Mouse (Mus musculus) embryonic stem cell, embryonic (primary cell): ENCODE measurements around the gene Btbd11.

Experiments
- CTCF ChIA-PET, 4 experiments: fragments of 300-600 bp in 2 of 4; fragments of 350-600 bp in 2 of 4; sonication (Branson Sonifier 250); formaldehyde crosslinking; loops; one replicate each; lab custom pipeline; 2022; ENCODE audit warnings: inconsistent platforms in 2 of 4; lab: Charles Lee
- POLR2A ChIA-PET, 4 experiments: fragments of 300-600 bp in 2 of 4; fragments of 350-600 bp in 2 of 4; sonication (Branson Sonifier 250); formaldehyde crosslinking; loops; one replicate each; lab custom pipeline; 2022; ENCODE audit warnings: antibody characterized with exemption in 4 of 4, inconsistent platforms in 1 of 4; lab: Charles Lee

Btbd11 gene

DNA sequence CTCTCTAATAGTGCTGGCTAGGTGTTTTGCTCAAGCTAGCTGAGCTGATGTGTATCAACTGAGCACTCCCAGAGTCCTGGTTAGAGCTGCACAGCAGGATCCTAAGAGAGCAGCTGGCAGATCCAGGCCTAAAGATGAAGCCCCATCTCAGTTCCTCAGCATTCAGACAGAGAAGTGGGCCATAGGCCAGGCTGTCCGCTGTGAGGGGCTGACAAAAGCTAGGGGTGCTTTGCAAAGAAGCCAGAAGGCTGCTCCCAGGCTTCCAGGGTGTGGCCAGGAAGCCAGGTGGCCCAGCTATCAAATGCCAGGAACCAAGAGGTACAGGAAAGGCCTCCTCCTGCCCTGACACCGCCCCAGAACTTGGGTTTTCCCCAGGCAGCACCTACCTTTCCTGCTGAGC, 140.0 kb downstream of the Btbd11 start:
- POLR2A ChIA-PET = interaction anchor here (0.7 to 7.2 kb wide), 25 partner anchors 9 to 1465 kb away, joined by 3 to 120 read pairs (median 4); no protein-coding TSS in a partner anchor
- CTCF ChIA-PET = interaction anchor here (0.6 to 1.5 kb wide), 7 partner anchors 13 to 494 kb away, joined by 3 to 7 read pairs (median 4); no protein-coding TSS in a partner anchor

- ChIA-PET POLR2A (interaction anchor here (1.2 to 7.2 kb wide), 9 partner anchors 9 to 141 kb away, joined by 4 to 120 read pairs (median 6); partner anchors contain the start of gene Btbd11 (in 1 of the 4)), CTCF (interaction anchor here in 2 of 4 experiments (1.1 to 1.7 kb wide), 2 partner anchors 12 to 27 kb away, joined by 3 to 5 read pairs; no protein-coding TSS in a partner anchor)
Observed at GRCm38 (mm10) chr10:85527722-85528121, 141.1 kb downstream of the Btbd11 start.

DNA sequence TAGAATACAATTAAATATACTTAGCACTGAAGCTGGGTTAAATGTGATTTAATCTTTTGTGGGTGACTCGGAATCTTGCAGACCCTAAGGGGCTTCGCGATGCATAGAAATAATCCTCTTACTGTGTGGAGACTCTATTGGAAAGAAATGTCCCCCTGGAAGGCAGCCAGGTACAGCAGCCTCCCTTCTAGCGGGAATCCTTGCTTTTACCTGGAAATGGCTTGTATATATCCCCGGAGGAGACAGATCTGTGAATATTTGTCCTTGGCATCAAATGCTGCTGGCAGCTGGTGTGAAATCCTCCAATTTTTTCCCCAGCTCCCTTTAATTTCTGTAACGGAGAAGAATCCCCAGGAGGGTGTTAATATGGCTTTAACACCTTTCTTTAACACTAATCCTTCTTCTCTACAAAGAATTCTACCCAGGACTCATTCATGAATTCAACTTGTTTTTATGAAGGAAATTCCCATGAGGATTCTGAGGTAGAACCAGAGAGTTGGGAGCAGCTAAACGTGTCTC, 146.6 kb downstream of the Btbd11 start:
- POLR2A ChIA-PET = interaction anchor here in 1 of 4 experiments (0.8 to 0.9 kb wide), 2 partner anchors 12 to 20 kb away, joined by 3 read pairs; no protein-coding TSS in a partner anchor
- CTCF ChIA-PET = no interaction called here

DNA sequence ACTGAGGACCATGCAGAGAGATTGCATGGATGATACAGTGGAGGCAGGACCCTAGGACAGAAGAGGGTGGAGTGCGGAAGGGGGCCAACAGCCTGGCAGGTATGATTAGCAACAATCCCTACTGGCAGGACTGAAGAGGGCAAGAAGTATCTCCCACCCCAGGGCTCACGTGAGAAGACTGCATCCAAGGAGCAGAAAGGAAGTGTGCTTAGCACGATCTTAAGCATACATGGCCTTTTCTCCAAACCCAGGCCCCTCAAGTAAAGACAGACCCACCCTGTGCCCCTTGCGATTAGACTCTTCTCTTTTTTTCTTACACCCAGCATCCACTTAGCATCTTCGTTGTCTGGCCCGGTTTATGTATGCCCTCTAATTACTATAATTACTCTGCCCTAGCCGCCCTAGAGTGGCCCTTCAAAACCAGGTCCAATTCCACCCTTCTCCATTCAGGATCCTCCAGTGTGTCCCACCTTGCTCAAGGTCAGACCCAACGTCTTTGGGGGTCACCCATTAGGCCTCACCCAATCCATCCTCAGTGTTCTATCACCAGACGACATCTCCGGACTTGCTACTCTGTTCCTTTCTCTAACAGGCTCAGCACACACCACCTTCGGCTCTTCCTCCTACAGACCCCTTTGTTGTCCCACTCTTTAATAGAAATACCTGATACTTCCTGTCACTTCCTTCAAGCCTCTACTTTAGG, 151.6 kb downstream of the Btbd11 start:
- ChIA-PET CTCF (interaction anchor here in 2 of 4 experiments (2.1 kb wide), 2 partner anchors 17 to 150 kb away, joined by 8 to 9 read pairs; no protein-coding TSS in a partner anchor), POLR2A (interaction anchor here (0.6 to 4.9 kb wide), 67 partner anchors 7 to 628 kb away, joined by 3 to 120 read pairs (median 13); partner anchors contain the start of genes Btbd11 (in 3 of the 4), Cry1 (in 1 of the 4) and Mterf2 (in 1 of the 4))

- CTCF ChIA-PET = interaction anchor here (0.5 to 2.1 kb wide), 18 partner anchors 11 to 356 kb away, joined by 3 to 9 read pairs (median 4); no protein-coding TSS in a partner anchor
Observed at GRCm38 (mm10) chr10:85539510-85540120, 153.0 kb downstream of the Btbd11 start.

DNA sequence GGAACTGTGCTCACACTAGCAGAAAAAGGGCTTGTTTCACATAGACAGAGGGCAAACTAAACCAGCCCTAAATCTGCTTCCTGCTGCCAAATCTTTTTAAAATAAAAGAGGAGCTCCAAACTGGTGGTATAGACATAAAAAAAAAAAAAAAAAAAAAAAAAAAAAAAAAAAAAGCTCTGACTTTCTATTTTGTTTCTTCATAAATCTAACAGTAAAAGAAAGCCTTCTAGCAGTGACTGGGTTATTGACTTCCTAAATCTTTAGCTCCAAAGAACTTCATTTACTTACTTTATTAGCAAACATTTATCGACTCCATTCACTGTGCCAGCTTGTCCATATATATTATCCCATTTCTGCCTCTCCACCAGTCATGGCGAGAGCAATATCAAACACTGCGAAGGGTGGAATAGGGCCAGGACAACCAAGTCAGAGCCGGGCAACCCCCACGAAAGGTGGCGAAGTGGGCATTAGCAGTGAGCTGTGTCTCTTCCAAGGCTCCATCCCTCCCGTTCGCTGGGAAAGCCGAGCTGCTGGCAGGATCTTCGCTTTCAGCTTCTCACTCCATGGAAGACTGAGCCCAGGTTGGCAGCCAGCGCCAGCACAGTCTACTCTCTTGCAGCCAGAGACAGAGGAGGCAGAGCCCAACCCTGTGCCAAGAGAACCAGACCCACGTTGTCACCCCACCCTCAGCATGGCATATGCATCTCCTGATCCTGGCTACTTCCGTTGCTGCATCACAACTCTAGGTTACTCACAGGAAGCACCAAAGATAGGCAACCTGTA, 153.9 kb downstream of the Btbd11 start:
- ChIA-PET CTCF (interaction anchor here (0.7 to 2.1 kb wide), 11 partner anchors 12 to 421 kb away, joined by 3 to 9 read pairs (median 5); no protein-coding TSS in a partner anchor), POLR2A (interaction anchor here (0.5 to 4.9 kb wide), 125 partner anchors 8 to 862 kb away, joined by 3 to 120 read pairs (median 8); partner anchors contain the start of genes Btbd11 (in 4 of the 4), Cry1 (in 2 of the 4), Fhl4 (in 1 of the 4) and Tmem263 (in 1 of the 4))

More at GRCm38 (mm10) chr10:85539510-85540120, 153.0 kb downstream of the Btbd11 start:
- POLR2A ChIA-PET = interaction anchor here (0.5 to 4.9 kb wide), 159 partner anchors 8 to 863 kb away, joined by 3 to 120 read pairs (median 6); partner anchors contain the start of genes Btbd11 (in 4 of the 4), Cry1 (in 3 of the 4), Fhl4 (in 1 of the 4) and Mterf2 (in 1 of the 4)

GRCm38 (mm10) chr10:85541481-85541880, 154.9 kb downstream of the Btbd11 start:
- CTCF ChIA-PET = interaction anchor here in 1 of 4 experiments (0.8 kb wide), 1 partner anchor 10 kb away, joined by 3 read pairs; no protein-coding TSS in a partner anchor
- POLR2A ChIA-PET = interaction anchor here in 3 of 4 experiments (0.6 to 4.9 kb wide), 32 partner anchors 8 to 155 kb away, joined by 3 to 120 read pairs (median 5); partner anchors contain the start of gene Btbd11 (in 3 of the 3)

DNA sequence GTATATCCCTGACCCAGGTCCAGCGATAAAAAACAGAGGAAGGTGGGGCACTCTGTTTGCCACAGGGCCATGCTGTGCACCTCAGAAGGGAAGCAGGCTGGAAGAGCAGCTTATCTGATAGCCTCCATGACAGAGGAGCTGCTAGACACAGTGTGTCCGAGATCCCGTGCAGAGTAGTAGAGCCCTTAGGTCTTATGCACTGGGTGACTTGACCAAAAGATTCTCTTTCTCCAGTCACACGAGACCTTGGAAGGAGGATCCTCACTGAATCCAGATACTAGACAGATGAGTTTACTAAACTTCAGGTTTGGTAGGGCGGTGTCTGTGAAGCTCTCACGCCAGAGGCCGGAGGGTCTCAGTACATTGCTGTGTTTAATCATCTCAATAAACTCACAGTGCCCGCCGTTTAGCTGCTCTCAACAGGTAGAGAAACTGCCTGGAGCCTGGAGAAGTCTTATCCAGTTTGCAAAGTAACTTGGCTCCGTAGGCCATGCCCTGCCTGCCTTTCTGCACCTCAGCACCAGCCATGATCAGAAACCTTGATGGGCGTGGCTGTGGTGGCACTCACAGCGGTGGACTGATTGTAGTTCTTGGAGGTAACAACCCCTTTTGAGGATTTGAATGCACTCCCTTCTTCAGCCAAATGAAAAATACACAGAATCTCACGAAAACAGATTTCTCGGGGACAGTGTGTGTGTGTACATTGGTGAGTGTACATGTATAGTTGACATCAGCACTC, 155.4 kb downstream of the Btbd11 start:
- ChIA-PET POLR2A (interaction anchor here in 3 of 4 experiments (0.6 to 4.9 kb wide), 34 partner anchors 7 to 155 kb away, joined by 3 to 120 read pairs (median 5); partner anchors contain the start of gene Btbd11 (in 3 of the 3)), CTCF (interaction anchor here in 2 of 4 experiments (0.6 to 0.8 kb wide), 3 partner anchors 11 to 274 kb away, joined by 3 to 4 read pairs (median 3); no protein-coding TSS in a partner anchor)

GRCm38 (mm10) chr10:85543281-85543680, 156.7 kb downstream of the Btbd11 start:
- POLR2A ChIA-PET = interaction anchor here (0.6 to 4.9 kb wide), 13 partner anchors 12 to 156 kb away, joined by 3 to 90 read pairs (median 6); partner anchors contain the start of gene Btbd11 (in 1 of the 4)

DNA sequence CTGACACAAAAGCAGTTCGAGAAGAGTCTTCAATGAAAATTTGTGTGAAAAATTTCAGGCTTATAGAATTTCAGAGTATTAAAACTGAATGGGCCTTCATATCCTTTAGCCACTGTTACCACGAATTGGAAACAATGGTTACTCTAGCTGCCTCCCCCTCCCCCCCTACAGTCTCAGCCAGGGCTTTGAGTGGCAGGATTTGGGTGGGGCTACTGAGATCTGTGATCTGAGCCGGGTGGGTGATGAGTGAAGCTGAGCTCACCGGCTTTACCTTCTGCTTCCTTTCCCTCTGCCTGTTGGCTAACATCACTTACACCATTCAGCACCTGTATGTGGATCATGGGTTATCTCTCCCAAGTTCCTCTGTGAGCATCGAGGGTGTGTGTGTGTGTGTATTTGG, 158.4 kb downstream of the Btbd11 start:
- POLR2A ChIA-PET = interaction anchor here in 3 of 4 experiments (0.5 to 3.8 kb wide), 26 partner anchors 10 to 1250 kb away, joined by 3 to 25 read pairs (median 4); partner anchors contain the start of gene Btbd11 (in 1 of the 3)
- CTCF ChIA-PET = interaction anchor here in 3 of 4 experiments (0.6 to 1.9 kb wide), 6 partner anchors 10 to 268 kb away, joined by 3 to 9 read pairs (median 4); no protein-coding TSS in a partner anchor

More at GRCm38 (mm10) chr10:85543281-85543680, 156.7 kb downstream of the Btbd11 start:
- CTCF ChIA-PET = no interaction called here

DNA sequence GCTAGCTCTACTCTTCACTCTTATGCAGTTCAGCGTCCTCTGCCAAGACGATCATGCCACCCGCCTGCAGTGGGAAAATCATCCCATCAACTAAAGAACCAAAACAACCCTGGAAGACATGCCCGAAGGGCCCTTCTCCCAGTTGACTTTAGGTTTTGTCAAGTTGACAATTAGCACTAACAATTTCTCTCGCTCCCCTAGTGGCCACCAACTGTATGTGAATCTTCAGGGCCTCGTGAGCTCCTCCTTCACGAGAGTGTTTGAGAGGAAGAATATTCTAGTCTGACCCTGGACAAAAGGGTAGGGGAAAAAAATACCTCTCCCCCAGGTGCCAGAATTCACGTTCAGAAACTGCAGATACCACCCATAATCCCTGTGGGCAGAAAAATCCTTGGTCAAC, 168.6 kb downstream of the Btbd11 start:
- POLR2A ChIA-PET = interaction anchor here (0.6 to 3.8 kb wide), 15 partner anchors 9 to 169 kb away, joined by 3 to 27 read pairs (median 4); partner anchors contain the start of gene Btbd11 (in 1 of the 4)
- CTCF ChIA-PET = interaction anchor here (0.7 to 2.2 kb wide), 23 partner anchors 9 to 432 kb away, joined by 3 to 9 read pairs (median 4); no protein-coding TSS in a partner anchor

- POLR2A ChIA-PET = interaction anchor here in 2 of 4 experiments (1.0 to 1.9 kb wide), 4 partner anchors 9 to 35 kb away, joined by 3 to 7 read pairs (median 4); no protein-coding TSS in a partner anchor
Observed at GRCm38 (mm10) chr10:85561418-85561817, 174.8 kb downstream of the Btbd11 start.

GRCm38 (mm10) chr10:85571456-85571855, 184.8 kb downstream of the Btbd11 start:
- CTCF ChIA-PET = interaction anchor here in 3 of 4 experiments (0.7 to 1.3 kb wide), 5 partner anchors 13 to 81 kb away, joined by 3 to 7 read pairs (median 3); no protein-coding TSS in a partner anchor

More at GRCm38 (mm10) chr10:85561418-85561817, 174.8 kb downstream of the Btbd11 start:
- CTCF ChIA-PET = interaction anchor here in 3 of 4 experiments (0.6 to 1.3 kb wide), 5 partner anchors 9 to 103 kb away, joined by 3 to 5 read pairs (median 3); no protein-coding TSS in a partner anchor

DNA sequence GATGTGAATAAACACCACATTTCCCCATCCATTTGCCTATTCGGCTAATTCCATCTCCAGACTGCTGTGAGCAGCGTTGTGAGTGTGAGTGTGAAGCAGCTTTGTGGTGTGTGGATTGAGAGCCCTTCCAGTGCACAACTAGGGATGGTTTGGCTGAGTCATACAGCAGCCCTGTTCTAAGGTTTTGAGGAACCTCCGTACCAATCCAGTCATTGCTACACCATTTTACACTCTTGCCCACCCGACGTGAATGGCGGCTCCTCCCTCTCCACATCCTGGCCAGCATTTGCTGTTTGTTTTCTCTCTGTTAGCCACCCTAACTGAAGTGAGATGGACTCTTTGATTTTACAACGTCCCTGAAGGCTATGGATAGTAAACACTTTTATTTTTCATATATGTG, 186.0 kb downstream of the Btbd11 start:
- CTCF ChIA-PET = interaction anchor here in 2 of 4 experiments (0.9 to 1.2 kb wide), 4 partner anchors 12 to 79 kb away, joined by 3 to 4 read pairs (median 3); no protein-coding TSS in a partner anchor
- POLR2A ChIA-PET = interaction anchor here in 3 of 4 experiments (1.0 to 5.0 kb wide), 14 partner anchors 9 to 65 kb away, joined by 3 to 90 read pairs (median 4); no protein-coding TSS in a partner anchor

More at GRCm38 (mm10) chr10:85571456-85571855, 184.8 kb downstream of the Btbd11 start:
- POLR2A ChIA-PET = interaction anchor here in 3 of 4 experiments (0.5 to 5.0 kb wide), 30 partner anchors 7 to 386 kb away, joined by 3 to 90 read pairs (median 4); partner anchors contain the start of genes Btbd11 (in 1 of the 3) and Cry1 (in 1 of the 3)

DNA sequence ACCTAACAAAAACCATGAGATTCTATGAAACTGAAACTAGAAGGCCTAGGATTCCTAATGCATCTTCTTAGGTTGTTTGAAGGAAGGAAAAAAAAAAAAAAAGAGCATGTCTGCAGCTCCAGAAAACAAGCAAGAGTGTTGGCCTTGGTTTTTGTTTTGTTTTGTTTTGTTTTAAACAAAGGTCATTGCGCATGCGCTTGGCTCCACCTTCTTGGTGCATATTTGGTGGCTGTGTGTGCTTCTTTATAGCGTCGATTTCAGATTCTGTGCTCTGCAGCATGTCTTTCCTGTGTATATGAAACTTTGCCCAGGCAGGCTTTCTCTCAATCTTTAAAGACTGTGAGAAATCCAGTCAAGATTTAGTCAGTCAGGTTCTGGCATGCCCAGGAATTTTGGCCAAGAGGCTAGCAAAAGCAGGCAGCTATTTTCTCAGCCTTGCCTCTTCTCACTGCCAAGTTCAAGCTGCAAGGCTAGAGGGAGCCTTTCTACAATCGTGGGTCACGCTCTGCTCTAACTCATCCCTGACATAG, 191.3 kb downstream of the Btbd11 start:
- ChIA-PET POLR2A (interaction anchor here (0.6 to 2.8 kb wide), 10 partner anchors 13 to 393 kb away, joined by 3 to 10 read pairs (median 4); partner anchors contain the start of genes Btbd11 (in 1 of the 4) and Cry1 (in 1 of the 4)), CTCF (interaction anchor here in 2 of 4 experiments (0.5 to 1.9 kb wide), 3 partner anchors 23 to 349 kb away, joined by 4 to 6 read pairs (median 6); no protein-coding TSS in a partner anchor)
